Mouse (Mus musculus): ENCODE data around the gene Gm20388.

- TF ChIP-seq TAL1 (IDR thresholded peaks at IDR 0.05; ENCODE audit: low read length) (no peak), GATA1 (IDR thresholded peaks at IDR 0.05; ENCODE audit: low read length) (no peak)
These were observed 3943.6 kb downstream of the Gm20388 start for GRCm38 (mm10) chr8:123854252-123854651.

All from erythroblast, embryonic 14.5 days (primary cell).